Mouse (Mus musculus) lung, adult 2 months (tissue): Measurements from ENCODE around the gene Grik4. TPM values are rescaled to one million over a fixed set of nuclear protein-coding genes. Genes with fewer than 3 reads are reported as not detected.

Source experiments
- DNase-seq: peaks from one replicate; pipeline ENCODE4 v3.0.0; 2022
- H3K4me1 ChIP-seq: fragments of 200-500 bp; 2 replicates; pipeline ENCODE4 v1.6.1; 2011; ENCODE audit warnings: low read length; ENCODE audit not compliant: control insufficient read depth, insufficient read depth
- H3K4me3 ChIP-seq: fragments of 200-500 bp; replicated peaks from 2 replicates; pipeline ENCODE3; 2011; ENCODE audit warnings: low read depth, mild to moderate bottlenecking, control low read depth, low read length; ENCODE audit errors: extremely low read depth
- CTCF ChIP-seq: fragments of 200-500 bp; IDR thresholded peaks from 2 replicates; pipeline ENCODE4 v1.5.1; 2011; ENCODE audit warnings: mild to moderate bottlenecking, low read length, control low read depth; ENCODE audit not compliant: insufficient read depth
- POLR2A ChIP-seq: fragments of 200-500 bp; IDR thresholded peaks from 2 replicates; pipeline ENCODE4 v1.6.1; 2011; ENCODE audit warnings: low read depth, mild to moderate bottlenecking, control low read depth, low read length, borderline replicate concordance; ENCODE audit errors: extremely low read depth
- WGBS: fragments of 180-500 bp; shearing (Covaris S2); methylation state at CpG from one replicate; pipeline ENCODE4 v1.1.7; 2018; 5-methylcytosine and 5-hydroxymethylcytosine counted together
- polyA plus RNA-seq: library from polyadenylated mRNA; depleted of rRNA; stranded (reverse); fragments of >200 nt; gene quantifications from 2 replicates; pipeline ENCODE4 v1.2.3, GENCODE M21; 2012

Gene Grik4
- polyA plus RNA-seq, 1 experiment: 0.93 TPM

DNA sequence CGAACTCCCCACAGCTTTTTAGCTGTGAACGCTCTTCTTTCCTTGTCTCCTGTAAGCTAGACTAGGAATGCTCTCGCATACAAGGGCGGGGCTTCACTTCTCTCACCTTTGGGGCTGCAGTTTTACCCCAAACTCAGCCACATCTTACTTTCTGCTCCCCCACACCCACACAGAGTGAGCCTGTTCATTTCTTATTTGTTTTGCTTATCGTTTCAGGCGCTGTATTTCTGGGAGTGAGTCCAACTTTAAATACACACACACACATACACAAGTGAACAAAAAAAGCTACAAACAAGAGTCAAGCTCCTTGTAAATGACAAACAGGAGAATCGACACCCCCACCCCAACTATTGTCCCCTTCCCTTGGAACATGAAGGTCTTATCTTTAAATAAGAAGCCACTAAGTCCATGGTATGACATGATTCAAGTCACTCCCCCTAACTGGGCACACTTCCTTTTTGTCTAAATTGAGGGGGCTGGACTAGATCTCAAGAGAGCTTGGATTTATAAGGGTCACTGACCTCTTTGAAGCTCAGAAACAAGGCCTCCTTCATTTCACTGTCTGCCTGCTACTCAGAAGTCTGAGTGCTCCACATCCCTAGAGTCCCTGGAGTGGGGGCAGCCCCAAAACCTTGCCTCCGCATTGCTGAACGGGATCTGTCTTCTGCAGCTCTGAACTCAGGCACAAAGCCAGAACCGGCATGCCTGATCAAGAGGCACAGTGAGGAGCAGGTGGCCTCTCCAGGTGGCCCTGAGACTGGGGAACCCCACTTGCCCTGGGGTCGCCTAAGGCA, 79.1 kb downstream of the Grik4 start:
- Histone ChIP-seq H3K4me1 (peaks cover 2% of the 10 kb centered on the region; the same call in 1 of the 2 replicates), H3K4me3 (no peak overlapping the region)
- TF ChIP-seq CTCF: no peak
- TF ChIP-seq POLR2A: no peak
- 42% methylated on average over 11 of the region's 11 CpGs for WGBS
- DNase-seq: no peak

DNA sequence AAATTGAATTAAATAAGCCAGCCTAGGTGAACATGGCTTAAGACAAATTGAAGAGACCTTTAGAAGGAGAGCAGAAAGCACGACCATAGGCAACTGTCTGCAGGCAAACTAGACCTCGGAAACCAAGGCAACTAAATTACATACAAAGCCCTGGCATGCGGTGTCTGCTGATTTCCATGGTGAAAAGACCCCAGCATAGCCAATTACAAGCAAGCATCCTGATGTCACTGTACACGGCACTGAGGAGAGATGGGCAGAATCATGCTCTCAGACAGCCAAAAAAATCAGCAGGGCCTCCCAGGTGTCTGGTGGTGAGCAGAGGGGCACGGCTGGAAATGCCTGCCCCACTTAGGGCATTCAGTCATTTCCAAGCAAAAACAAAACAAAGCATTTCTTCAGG, 80.9 kb downstream of the Grik4 start:
- Histone ChIP-seq H3K4me1 (peaks cover 2% of the 10 kb centered on the region; the same call in 1 of the 2 replicates), H3K4me3 (no peak overlapping the region)
- DNase-seq: no peak
- WGBS: 88% methylated on average over 5 of the region's 5 CpGs
- TF ChIP-seq POLR2A: no peak
- TF ChIP-seq CTCF: no peak

DNA sequence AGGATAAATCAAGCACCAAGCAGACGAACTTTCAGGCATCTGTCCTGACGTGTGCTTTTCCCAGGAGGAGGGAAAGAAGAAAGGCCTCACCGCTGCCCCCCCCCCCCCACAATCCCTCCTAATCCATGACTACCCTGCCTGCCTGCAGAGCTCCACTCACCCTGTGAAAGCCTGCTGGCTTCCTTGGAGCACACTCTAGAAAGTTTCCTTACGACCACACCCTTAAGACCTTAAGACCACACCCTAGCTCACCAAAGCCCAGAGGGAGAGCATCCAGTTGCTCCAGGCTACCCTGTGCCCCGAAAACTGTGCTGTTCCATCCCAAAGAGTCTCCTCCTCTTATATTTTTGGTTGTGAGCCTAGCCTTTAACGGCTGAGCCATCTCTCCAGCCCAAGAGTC, 82.6 kb downstream of the Grik4 start:
- H3K4me3 ChIP-seq: no peak overlapping the region
- 77% methylated on average over 6 of the region's 6 CpGs for WGBS
- H3K4me1 ChIP-seq: peaks cover 2% of the 10 kb centered on the region; the same call in 1 of the 2 replicates
- TF ChIP-seq CTCF (no peak), POLR2A (no peak)
- DNase-seq: no peak

DNA sequence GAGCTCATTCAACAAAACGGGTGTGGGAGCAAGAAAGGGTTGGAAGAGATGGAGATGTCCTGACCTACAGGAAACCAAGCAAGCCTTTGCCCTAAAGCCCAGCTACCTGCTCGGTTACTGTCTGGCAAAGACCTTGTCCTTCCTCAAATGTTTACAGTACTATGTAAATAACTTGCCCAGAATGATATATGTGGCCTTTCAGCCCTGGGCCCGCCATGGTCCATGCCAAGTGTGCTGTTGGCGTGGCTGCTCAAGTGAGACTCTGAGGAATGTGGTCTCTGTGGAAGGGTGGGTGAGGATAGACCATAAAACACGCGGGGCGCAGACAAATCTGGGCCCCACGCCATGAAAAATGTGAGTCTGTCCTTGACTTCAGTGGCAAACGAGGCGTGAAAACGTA, 83.1 kb downstream of the Grik4 start:
- WGBS: 50% methylated on average over 11 of the region's 11 CpGs
- no peak for TF ChIP-seq CTCF
- no peak for TF ChIP-seq POLR2A
- Histone ChIP-seq H3K4me1 (peaks cover 2% of the 10 kb centered on the region; the same call in 1 of the 2 replicates), H3K4me3 (no peak overlapping the region)
- DNase-seq: no peak

DNA sequence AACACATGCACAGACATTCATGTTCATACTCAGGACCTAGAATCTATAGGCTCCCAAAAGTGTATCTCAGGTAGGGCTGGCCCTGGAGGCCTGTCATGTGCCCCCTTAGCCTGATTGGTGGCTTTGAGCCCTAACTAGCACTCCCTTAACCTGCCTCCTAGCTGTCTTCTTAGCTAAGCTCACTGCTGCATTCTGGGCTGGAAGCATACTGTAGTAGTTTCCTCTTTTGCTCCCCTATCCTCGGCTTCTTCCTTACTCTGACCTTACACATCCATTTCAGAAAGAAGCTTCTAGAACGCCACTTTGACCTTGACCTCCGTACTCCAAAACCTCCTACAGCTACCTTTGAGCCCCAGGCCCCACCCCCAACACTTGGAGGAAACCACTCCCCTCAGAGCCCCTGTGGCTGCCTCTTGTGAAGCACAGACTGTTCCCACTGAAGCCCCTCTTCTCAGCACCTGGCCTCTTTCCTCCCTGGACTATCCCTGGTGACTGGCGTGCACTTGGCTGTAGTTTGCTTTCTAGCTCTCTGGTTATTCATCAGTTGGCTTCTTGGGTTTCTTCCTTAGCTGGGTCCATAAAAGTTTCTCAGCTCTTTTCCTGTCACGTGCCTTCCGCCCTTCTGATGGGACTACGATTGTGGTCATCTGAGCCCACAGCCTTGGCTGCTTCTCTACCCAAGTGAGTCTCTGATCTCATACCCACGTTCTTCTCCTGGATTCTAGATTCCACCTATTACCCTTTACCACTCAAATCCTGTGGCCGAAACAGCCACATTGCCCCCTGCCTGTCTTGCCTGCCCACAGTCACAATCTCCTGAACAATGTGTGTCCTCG, 84.1 kb downstream of the Grik4 start:
- no peak for DNase-seq

DNA sequence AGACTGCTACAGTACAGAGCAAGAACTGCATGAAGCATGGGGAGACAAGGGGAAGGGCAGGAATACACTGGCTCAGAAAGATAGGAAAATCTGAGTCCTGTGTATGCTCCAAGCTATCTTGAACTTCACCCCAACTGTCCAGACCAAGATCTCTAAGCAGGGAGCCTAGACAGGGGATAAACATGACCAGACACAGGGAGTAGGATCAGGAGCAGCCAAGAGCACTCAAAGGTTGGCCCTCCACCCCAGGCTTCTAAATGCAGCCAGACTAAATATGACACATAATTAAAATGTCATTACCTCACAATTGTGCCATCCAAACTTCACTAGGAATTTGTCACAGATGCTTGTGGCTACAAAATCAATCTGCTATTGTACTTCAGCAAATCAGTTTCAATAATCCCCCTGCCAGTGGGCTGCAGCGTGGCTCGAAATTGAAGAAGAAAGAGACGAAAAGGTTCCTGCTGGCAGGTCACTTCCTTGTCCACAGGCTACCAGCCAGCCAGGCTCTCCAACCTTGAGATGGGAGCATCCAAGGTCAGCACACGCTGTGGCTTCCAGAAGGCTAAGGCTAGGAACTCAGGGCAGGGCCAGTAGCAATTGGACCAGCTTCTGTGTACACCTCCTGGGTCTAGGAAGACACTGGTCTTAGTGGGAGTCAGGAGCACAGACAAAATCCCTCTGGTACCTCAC, 85.1 kb downstream of the Grik4 start:
- Histone ChIP-seq H3K4me3 (no peak overlapping the region), H3K4me1 (no peaks in the 10 kb centered on the region)
- DNase-seq: no peak
- TF ChIP-seq POLR2A (no peak), CTCF (no peak)
- WGBS: 62% methylated on average over 4 of the region's 4 CpGs

More for the DNA sequence above, 84.1 kb downstream of the Grik4 start:
- Histone ChIP-seq H3K4me1 (peaks cover 2% of the 10 kb centered on the region; the same call in 1 of the 2 replicates), H3K4me3 (no peak overlapping the region)
- TF ChIP-seq POLR2A: no peak
- 64% methylated on average over 10 of the region's 10 CpGs for WGBS

DNA sequence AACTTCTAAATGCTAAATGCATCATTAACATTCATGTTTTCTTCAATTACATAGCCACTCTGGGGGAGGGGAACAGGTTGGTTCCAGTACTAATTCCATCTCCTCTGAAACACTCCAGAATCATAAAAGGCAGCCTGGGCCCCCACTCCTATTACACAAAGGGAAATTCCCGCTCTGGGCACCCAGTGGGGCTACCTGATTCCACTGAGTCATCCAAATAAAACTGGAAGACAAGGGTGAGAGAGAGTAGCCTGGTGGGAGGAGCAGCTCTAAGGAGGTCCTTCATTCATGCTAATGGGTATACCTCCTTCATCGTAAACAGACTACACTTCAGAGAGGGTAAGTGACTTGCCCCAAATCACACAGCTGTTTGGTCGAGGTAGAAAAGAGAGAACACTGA, 85.7 kb downstream of the Grik4 start:
- Histone ChIP-seq H3K4me3 (no peak overlapping the region), H3K4me1 (no peaks in the 10 kb centered on the region)
- no peak for DNase-seq
- TF ChIP-seq POLR2A (no peak), CTCF (no peak)
- WGBS: 63% methylated on average over 3 of the region's 3 CpGs

DNA sequence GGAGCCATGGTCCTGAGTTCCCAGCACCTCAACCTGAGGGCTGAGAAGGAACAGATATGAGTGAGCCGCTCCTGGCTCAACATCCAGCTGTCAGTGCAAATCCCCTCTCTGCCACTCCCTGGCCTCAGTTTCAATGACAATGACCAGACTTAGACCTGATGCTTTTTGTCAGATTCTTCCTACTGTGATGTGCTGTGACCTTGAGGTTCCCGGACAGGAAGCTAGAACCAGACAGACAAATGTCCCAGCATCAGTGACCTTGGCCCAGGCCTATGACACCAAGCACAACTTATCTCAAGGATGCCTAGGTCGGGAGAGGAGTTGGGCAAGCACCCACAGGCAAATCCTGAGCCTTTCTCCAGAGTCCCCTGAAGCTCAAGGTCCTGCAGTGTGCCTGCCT, 86.5 kb downstream of the Grik4 start:
- no peak for TF ChIP-seq CTCF
- no peak for TF ChIP-seq POLR2A
- H3K4me1 ChIP-seq: no peaks in the 10 kb centered on the region
- 74% methylated on average over 3 of the region's 3 CpGs for WGBS
- no peak overlapping the region for H3K4me3 ChIP-seq
- no peak for DNase-seq

DNA sequence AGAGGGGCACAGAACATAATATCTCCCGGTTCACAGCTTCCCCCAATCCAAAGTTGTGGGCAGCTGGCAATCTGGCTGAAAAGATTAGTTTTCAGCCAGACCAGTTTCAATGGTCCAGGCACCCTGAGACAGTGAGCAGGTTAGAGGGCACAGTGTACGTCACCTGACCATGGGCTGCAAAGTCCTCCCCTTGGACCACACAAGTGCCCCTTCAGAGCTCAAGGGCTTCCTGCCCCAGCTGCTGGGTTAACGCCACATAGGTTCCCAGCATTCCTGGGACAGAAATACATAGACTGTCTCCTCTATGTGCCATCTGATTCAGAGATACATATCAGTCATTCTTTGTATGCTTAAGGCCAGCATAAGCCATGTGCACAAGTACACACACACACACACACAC, 91.2 kb downstream of the Grik4 start:
- TF ChIP-seq CTCF (no peak), POLR2A (no peak)
- 69% methylated on average over 3 of the region's 3 CpGs for WGBS

More for the DNA sequence above, 91.2 kb downstream of the Grik4 start:
- DNase-seq: no peak
- Histone ChIP-seq H3K4me3 (no peak overlapping the region), H3K4me1 (no peaks in the 10 kb centered on the region)
